Mouse (Mus musculus) c-Kit-positive CD71-positive TER-119-negative erythroid progenitor cells, embryonic 14.5 days (primary cell): ENCODE measurements at regions not wholly inside any gene's neighbourhood (a gene's known extent, or its start where the extent isn't known, plus 50 kb on each side); places are given as distances from the start of the nearest gene placed in this dataset.

Experiments
- DNase-seq: peaks from one replicate; pipeline ENCODE4 v3.0.0-alpha.2; 2013; ENCODE audit warnings: low read depth

- no peak for DNase-seq
Observed at GRCm38 (mm10) chr4:12837097-12837426, 665.2 kb upstream of the Fam92a start.

- no peak for DNase-seq
Observed at GRCm38 (mm10) chr4:12836326-12837096, 664.7 kb upstream of the Fam92a start.

DNA sequence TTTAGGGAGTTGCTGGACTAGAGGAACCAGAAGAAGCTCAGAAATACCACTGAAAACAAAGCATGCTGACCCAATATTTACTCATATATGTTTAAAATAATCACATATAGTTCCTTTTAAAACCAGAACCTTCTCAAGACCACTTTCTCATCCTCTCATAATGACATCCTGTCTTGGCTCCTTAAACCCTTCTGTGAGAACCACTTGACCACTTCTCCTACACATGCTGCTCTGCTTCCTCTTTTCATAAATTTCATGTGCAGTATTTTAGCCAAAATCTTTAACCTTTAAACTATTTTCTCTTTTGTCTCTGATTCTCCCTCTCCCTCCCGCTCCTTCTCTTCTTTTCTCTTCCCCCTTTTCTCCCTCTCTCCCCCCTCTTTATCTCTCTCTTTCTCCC, 654.6 kb upstream of the Fam92a start:
- DNase-seq = no peak

DNA sequence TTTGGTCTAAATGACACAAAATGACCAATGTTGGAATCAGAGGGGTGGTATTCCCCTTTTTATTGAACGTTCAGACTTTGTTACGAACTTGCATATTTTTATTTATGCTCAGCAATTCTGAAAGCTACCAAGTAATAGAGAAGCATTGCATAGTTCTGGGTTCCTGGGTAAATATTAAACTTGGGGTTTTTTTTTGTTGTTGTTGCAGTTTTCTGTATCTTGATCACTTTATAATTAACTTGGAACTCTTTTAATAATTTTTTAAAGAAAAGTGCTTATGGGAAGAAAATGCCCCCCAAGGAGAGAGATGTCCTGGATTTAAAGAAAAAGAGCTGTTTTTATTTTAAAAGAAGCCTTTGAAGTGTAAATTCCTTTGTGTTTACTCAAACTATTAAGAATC, 642.4 kb upstream of the Fam92a start:
- no peak for DNase-seq

- DNase-seq = no peak
Observed at GRCm38 (mm10) chr4:12801186-12801585, 629.4 kb upstream of the Fam92a start.

- no peak for DNase-seq
Observed at GRCm38 (mm10) chr4:12799564-12799963, 627.7 kb upstream of the Fam92a start.

DNA sequence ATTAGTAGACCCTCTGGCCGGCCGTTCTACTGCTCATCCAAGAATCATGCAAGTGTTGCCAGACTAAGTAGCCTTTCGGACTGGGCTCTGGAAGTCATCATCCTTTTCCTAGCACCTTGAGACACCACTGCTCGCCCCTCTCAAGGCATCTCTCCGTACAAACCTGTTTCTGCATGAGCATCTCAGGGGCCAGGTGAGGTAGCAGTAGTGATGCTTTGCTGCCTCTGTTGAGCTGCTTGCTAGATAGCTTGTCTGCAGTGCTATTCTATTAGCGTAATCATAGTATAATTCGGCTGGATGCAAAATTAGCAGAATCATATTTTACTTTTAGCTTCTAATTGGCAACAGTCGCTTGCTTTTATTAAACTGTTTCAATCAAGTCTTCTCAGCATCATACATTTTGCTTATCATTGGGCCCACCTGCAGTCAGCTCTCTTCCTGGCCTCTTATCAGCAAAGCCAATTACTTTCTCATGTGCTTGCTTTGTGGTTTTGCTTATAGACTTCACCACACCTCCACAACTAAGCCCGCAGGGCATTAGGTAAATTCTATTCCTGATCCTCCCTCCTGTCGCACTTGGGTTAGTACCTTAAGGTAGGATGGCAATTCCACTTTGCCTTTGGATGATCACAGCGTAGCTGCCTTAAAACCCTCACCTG, 621.1 kb upstream of the Fam92a start:
- no peak for DNase-seq

DNA sequence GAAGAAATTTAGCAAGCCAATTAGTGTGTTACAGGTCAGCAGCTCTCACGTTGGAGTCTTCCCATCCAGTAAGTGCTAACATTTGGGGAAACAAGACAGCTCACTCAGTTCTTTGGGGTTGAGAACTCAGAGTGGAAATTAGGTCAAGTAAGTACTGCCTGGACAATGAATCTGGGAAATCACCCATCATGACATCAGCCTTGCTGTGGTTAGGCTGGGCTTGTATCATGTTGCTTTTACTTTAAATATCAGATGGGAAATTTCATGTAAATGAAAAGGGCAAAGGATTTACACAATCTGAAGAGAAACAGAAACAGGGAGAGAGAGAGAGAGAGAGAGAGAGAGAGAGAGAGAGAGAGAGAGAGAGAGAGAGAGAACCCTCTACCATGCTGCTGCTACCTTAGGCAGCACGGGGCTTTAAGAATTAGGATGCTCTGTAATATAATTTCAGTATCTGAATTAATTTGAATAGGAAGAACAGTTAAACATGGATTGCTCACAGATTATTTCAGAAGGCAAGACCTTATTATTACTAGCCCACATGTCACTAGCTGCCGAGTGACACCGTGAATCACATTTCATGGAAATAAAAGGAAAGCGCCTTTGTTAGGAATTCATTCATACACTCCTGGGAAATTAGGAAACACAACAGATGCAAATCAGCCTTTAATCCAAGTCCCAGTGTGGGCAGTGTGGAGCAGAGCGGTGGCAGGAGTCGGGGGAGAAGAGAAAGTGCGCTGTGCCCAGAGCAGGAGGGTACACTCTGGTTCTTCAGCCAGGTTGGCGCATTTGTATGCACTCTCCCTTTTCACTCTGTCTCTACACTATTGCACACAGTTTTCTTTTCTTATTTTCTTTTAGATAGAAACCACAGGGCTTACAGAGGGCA, 620.2 kb upstream of the Fam92a start:
- no peak for DNase-seq

DNA sequence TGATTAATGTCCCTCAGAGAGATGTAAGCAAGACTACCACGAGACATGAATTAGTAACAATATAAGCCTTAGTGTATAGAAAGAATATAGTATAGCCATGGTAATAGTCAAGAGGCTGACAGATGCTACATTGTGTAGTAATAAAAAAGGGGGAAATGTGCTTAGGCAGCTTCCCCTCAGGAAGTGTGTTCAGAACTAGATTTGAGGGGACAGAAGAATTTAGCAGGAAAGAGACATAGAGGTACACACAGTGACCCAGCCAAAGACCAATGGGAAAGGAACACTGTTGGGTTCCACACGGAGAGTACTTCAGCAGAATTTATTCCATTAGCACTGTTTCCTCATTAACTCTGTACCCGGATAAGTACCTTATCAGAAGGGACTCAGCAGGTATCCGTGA, 614.0 kb upstream of the Fam92a start:
- DNase-seq = no peak

- DNase-seq = no peak
Observed at GRCm38 (mm10) chr4:12784479-12784878, 612.7 kb upstream of the Fam92a start.

- DNase-seq = no peak
Observed at GRCm38 (mm10) chr4:12784068-12784467, 612.3 kb upstream of the Fam92a start.

DNA sequence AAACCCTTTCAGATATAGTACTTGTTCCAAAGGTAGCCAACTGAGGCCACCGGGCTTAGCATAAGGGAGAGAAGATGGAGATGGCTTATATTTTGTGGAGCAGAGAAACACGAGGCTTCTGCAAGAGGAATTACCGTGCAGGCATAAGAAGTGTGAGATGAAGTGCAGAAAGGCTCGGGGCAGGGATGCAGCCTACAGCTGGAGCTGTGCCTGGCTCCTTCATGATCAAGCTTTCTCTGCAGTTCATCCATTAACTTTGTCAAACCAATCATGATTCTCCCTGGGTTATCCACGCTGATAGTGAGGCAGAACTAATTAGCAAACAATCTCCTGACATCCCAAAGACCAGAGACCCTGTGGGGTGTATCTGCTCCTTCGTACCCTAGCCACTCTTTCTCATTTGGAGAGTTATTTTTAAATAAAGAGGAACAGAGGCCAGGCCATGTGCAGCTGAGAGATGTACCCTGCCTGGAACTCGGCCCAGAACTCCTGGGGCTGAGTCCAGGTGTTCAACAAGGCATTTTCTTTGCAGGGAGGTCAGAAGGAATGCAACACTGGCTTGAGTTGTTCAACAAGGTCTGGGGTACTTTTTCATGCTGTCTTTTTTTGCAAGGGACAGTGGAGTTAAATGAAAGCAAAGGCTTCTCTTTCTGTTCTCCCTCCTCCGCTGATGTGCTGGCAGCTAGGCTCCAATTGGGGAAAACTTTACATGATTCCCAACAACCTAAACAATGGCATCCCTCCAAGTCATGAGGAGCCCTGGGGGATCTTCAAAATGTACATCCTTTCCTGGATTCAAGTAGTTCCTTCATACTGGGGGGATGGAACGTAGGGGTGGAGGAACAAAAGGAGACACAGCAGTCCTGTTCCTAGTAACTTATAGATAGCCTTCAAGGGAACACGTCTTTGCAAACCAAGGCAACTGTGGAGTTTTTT, 610.4 kb upstream of the Fam92a start:
- DNase-seq = no peak

- DNase-seq = no peak
Observed at GRCm38 (mm10) chr4:12780254-12780653, 608.4 kb upstream of the Fam92a start.

GRCm38 (mm10) chr4:12779211-12779610, 607.4 kb upstream of the Fam92a start:
- DNase-seq = no peak

GRCm38 (mm10) chr4:12778163-12778562, 606.3 kb upstream of the Fam92a start:
- no peak for DNase-seq

GRCm38 (mm10) chr4:12776217-12776578, 604.4 kb upstream of the Fam92a start:
- DNase-seq = no peak

GRCm38 (mm10) chr4:12775524-12776216, 603.9 kb upstream of the Fam92a start:
- no peak for DNase-seq

- no peak for DNase-seq
Observed at GRCm38 (mm10) chr4:12775090-12775489, 603.3 kb upstream of the Fam92a start.

DNA sequence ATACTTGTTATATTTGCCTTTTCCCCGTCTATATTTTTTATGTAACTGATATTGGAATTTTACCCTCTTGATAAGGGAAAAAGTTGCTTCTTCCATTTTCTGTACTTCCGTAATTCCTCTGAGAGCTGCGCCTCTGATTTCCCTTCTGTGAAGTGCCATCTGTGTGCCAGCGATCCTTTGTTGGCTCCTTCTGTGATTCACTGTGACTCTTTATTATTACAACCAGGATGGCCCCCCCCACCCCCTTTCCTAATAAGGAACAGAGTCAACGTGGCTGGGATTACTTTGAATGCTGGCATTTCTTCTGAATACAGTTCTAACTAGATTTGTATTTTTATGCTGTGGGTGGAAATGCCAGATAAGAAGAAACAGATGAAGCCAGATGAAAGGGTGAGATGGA, 602.9 kb upstream of the Fam92a start:
- no peak for DNase-seq

GRCm38 (mm10) chr4:12773201-12773600, 601.4 kb upstream of the Fam92a start:
- DNase-seq = no peak

GRCm38 (mm10) chr4:12770131-12770780, 598.4 kb upstream of the Fam92a start:
- DNase-seq = no peak
